Mouse (Mus musculus): ENCODE measurements around the gene Olfr342.

Gene Olfr342

DNA sequence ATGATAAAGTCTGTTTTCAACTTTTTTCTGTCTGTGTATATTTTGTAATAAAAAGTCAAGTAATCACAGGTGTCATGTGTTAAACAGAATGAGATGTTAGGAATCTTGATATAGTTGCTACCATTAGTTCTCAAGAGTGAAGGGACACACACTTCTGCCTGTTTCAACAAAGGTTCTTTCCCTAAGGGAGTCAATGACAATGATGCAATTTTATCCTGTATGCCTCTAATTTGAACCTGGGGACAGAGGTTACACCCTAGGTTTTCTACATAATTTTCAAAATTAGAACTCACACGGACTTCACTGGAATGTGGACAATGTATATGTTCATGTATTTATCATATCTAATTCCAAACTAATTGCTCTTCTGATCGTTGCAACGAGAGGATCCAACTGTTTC, at the start of gene Olfr342:
Olfr342 (plus strand) TSS at position 301 of the 400 bp plus-strand sequence.
- no peak for DNase-seq (ENCODE audit: low spot score in 2 of 2)

DNA sequence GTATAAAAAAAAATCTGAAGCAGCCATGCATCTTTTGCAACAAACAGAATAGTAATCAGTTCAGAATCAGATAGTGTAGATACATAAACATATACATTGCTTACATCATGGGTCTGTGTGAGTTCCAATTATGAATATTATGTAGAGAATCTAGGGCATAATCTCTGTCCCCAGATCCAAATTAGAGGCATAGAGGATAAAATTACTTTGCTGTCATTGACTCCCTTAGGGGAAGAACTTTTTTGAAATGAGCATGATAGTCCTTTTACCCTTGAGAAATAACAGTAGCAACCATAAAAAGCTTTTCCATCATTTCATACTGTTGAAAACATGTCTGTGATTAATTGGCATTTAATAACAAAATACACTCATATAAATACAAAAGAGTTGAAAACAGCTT, 42.4 kb upstream of the Olfr342 start, which contains the start of gene Olfr341:
Olfr341 (minus strand) TSS at position 101 of the 400 bp plus-strand sequence.
- no peak for DNase-seq (ENCODE audit: low spot score in 2 of 2)

DNA sequence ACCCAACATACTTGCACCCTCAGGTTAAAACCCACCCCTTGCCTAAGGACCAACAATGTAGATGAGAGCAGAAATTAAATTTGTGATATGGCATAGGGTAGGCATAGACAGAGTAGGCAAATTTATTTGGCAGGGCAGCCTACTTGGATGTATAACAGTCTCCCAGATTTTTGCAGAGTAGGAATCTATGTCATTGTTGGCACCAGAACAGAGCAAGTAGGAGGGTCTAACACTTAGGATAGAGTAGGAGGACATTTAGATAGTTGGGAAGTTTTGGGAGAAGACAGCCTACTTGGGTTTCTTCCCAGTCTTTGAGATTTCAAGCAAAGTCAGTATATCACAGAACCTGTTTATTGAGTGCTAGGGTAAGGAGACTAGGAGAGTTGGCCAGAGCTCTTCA, 40.4 kb downstream of the Olfr342 start:
- DNase-seq (ENCODE audit: low spot score in 2 of 2), result no peak

DNA sequence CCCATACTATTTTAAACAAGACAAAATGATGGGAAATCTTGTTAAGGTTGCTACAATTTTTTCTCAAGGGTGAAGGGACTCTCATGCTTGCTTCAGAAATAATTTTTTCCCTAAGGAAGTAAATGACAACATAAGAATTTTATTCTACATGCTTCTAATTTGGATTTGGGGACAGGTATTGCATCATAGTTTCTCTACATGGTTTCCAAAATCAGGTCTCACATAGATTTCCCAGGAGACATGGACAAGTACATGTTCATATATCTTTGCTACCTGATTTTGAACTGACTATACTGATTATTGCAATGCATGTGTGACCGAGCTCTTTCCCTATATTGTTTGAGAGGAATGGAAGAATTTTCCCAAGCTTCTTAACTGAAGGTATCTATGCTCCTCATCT, 41.6 kb downstream of the Olfr342 start, which contains the start of gene Olfr344:
Olfr344 (plus strand) TSS at position 301 of the 400 bp plus-strand sequence.
- DNase-seq (ENCODE audit: low spot score in 2 of 2), result no peak

DNA sequence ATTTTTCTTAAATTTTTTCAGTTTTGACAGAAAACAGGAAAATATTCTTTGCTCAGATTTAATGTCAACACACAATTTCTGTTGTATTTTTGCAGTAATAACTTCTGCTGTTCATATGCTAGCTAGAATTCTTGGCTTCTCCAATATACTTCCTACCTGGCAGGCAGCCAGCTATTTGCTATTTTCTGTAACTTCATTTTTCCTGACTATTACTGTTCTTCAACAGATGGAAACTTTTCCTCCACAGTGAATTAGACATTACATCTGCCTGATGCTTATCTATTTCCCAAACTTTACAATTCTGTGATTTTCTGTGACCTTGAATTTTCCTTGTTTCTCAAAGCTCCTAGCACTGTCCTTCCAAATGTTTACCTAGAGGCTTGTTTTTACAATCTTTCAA, 42.2 kb downstream of the Olfr342 start:
- DNase-seq (ENCODE audit: low spot score in 2 of 2), result no peak

DNA sequence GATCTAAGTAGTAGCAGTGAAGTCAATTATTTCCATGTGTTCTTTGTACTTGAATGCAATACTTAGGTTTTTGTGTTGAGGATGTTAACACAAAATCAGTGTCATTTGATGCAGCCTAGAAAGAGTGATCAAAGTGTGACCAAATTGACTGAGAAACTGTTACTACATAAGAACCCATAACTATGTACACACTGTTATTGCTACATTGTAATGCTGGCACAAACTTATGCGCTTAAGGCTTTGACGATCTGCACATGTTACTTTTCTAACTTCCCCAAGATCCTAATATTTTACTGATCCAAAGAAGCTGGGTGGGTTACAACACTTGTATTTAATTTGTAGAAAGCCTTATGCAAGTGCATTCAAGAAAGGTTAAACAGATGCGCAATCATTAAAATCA, 43.0 kb downstream of the Olfr342 start:
- no peak for DNase-seq (ENCODE audit: low spot score in 2 of 2)

All from right cerebral cortex, postnatal 36 days (tissue).